ENCODE assay signal across 19 mouse cellular contexts in the genomic region with DNA sequence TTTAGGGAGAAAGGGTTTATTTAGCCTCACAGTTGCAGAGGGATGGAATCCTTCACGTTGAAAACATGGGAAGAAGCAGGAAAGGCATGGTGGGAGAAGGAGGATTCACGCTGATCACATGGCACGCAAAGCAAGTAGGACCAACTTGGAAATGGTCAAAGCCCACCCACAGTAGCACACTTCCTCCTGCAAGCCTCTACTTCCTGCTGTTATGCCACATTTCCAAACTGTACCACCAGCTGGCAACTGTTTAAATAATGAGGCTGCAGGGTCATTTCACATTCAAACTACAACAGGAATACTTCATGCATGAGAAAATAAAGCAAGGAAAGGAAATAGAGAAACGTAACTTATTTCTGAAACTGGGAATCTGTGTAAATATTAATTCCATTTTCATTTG.
"Had no signal": no experiment of that assay in that cellular context is flagged by ENCODE, and none has a peak within 500 bp of the region (broad histone marks: within the 10 kb centered on the region; RNA-seq: fewer than 3 reads in every experiment).

No protein-coding gene starts in this region.

- DNase-seq: lung, adult 18-20 months; lung, embryonic 14.5 days; lung, postnatal 10 days; lung, postnatal 4 days; retina, postnatal 1 day; right cerebral cortex, adult 18-20 months; right cerebral cortex, postnatal 25 days; right cerebral cortex, postnatal 4 days; spleen, adult 18-20 months; thymus, adult 18-20 months; thymus, postnatal 14 days; thymus, postnatal 36 days had no signal

- H3K36me3 ChIP-seq: midbrain, embryonic 13.5 days; midbrain, embryonic 15.5 days; neural tube, embryonic 13.5 days; neural tube, embryonic 15.5 days had no signal

- H3K4me2 ChIP-seq: lung, embryonic 14.5 days; midbrain, embryonic 11.5 days; midbrain, embryonic 13.5 days; midbrain, embryonic 15.5 days; neural tube, embryonic 13.5 days; neural tube, embryonic 15.5 days had no signal

- H3K9me3 ChIP-seq: megakaryocyte, embryonic 14.5 days; midbrain, embryonic 13.5 days; midbrain, embryonic 15.5 days; neural tube, embryonic 13.5 days; neural tube, embryonic 15.5 days had no signal

- H3K27me3 ChIP-seq: megakaryocyte, embryonic 14.5 days; midbrain, embryonic 13.5 days; midbrain, embryonic 15.5 days; neural tube, embryonic 13.5 days; neural tube, embryonic 15.5 days had no signal

- H3K27ac ChIP-seq: midbrain, embryonic 13.5 days; midbrain, embryonic 15.5 days; neural tube, embryonic 13.5 days; neural tube, embryonic 15.5 days had no signal

- H3K4me3 ChIP-seq: megakaryocyte, embryonic 14.5 days; midbrain, embryonic 13.5 days; midbrain, embryonic 15.5 days; myocyte; neural tube, embryonic 13.5 days; neural tube, embryonic 15.5 days had no signal

- H3K9ac ChIP-seq: lung, embryonic 14.5 days; midbrain, embryonic 13.5 days; midbrain, embryonic 15.5 days; neural tube, embryonic 13.5 days; neural tube, embryonic 15.5 days had no signal

- ATAC-seq: midbrain, embryonic 13.5 days; midbrain, embryonic 15.5 days had no signal

- H3K4me1 ChIP-seq: megakaryocyte, embryonic 14.5 days; midbrain, embryonic 13.5 days; midbrain, embryonic 15.5 days; neural tube, embryonic 13.5 days; neural tube, embryonic 15.5 days had no signal
